Mouse (Mus musculus) hindbrain, embryonic 13.5 days (tissue): ENCODE results near the gene Drd4. TPM values are rescaled to one million over a fixed set of nuclear protein-coding genes. Genes with fewer than 3 reads are reported as not detected.
A peak's percentile ranks its signal among the peaks of the same experiment; 100 is the strongest.
"Not testable (repeated sequence)": the region's sequence is repeated elsewhere in the genome, so short reads cannot be mapped to it uniquely, and the experiment has no call there.

Source experiments
- ATAC-seq: fragments of 200-750 bp; cut with Nextera tagmentation; 2 replicates; pipeline ENCODE4 v1.8.0; 2017; ENCODE audit warnings: moderate TSS enrichment; ENCODE audit not compliant: low FRiP score
- H3K27ac ChIP-seq: fragments of 300-500 bp; sonication (generic); 2 replicates; pipeline ENCODE4 v1.5.1; 2015; ENCODE audit warnings: inconsistent platforms, mild to moderate bottlenecking, moderate library complexity
- H3K27me3 ChIP-seq: fragments of 300-500 bp; sonication (generic); 2 replicates; pipeline ENCODE4 v1.6.1; 2015; ENCODE audit warnings: mild to moderate bottlenecking, inconsistent platforms
- H3K36me3 ChIP-seq: fragments of 300-500 bp; sonication (generic); 2 replicates; pipeline ENCODE4 v1.6.1; 2015; ENCODE audit warnings: mild to moderate bottlenecking, inconsistent platforms
- H3K4me1 ChIP-seq: fragments of 300-500 bp; sonication (generic); replicated peaks from 2 replicates; pipeline ENCODE4 v1.6.1; 2015; ENCODE audit warnings: inconsistent platforms
- H3K4me2 ChIP-seq: fragments of 300-500 bp; sonication (generic); 2 replicates; pipeline ENCODE4 v1.6.1; 2015; ENCODE audit warnings: inconsistent platforms, mild to moderate bottlenecking, moderate library complexity
- H3K4me3 ChIP-seq: fragments of 300-500 bp; sonication (generic); 2 replicates; pipeline ENCODE4 v1.5.1; 2015; ENCODE audit warnings: mild to moderate bottlenecking, inconsistent platforms
- H3K9ac ChIP-seq: fragments of 300-500 bp; sonication (generic); 2 replicates; pipeline ENCODE4 v1.6.1; 2015; ENCODE audit warnings: mild to moderate bottlenecking, inconsistent platforms
- H3K9me3 ChIP-seq: fragments of 300-500 bp; sonication (generic); 2 replicates; pipeline ENCODE4 v1.6.1; 2016; ENCODE audit warnings: inconsistent platforms
- WGBS: fragments of 180-500 bp; shearing (Covaris S2); methylation state at CpG from one replicate; pipeline ENCODE4 v1.1.7; 2015; 5-methylcytosine and 5-hydroxymethylcytosine counted together
- polyA plus RNA-seq: library from polyadenylated mRNA; unstranded; fragments of >200 nt; fragmentation: Nextera tagmentation; extraction: Ambion mirVana; gene quantifications from 2 replicates; pipeline ENCODE4 v1.2.1, GENCODE M21; 2015

Drd4 gene
- polyA plus RNA-seq: 0.68 and 0.70 TPM in 2 replicates

- peak; percentile 56 for ATAC-seq
- peaks cover 74% of the 10 kb centered on the region for H3K27me3 ChIP-seq
- 2% methylated on average over 46 of the region's 46 CpGs for WGBS
Observed at GRCm38 (mm10) chr7:141291921-141292582, at the start of gene Drd4. Drd4 (plus strand) TSS chr7:141292006.

GRCm38 (mm10) chr7:141250486-141250885 lies 41.3 kb upstream of the Drd4 start:
- not testable (repeated sequence) for H3K27me3 ChIP-seq, H3K9ac ChIP-seq, H3K27ac ChIP-seq, H3K4me1 ChIP-seq, H3K4me2 ChIP-seq, H3K9me3 ChIP-seq, H3K4me3 ChIP-seq, ATAC-seq
- H3K36me3 ChIP-seq: peaks cover 93% of the 10 kb centered on the region
- whole genome bisulfite sequencing: 92% methylated on average over 4 of the region's 4 CpGs

More at GRCm38 (mm10) chr7:141291921-141292582, at the start of gene Drd4:
- H3K4me2 ChIP-seq: peak within 1 kb of the TSS; percentile 96
- peaks cover 35% of the 10 kb centered on the region for H3K4me1 ChIP-seq
- peak within 1 kb of the TSS; percentile 78 for H3K9ac ChIP-seq
- H3K27ac ChIP-seq: no peak within 1 kb of the TSS
- H3K36me3 ChIP-seq: peaks cover 8% of the 10 kb centered on the region
- H3K4me3 ChIP-seq: peak within 1 kb of the TSS; percentile 54
- no peaks in the 10 kb centered on the region for H3K9me3 ChIP-seq

DNA sequence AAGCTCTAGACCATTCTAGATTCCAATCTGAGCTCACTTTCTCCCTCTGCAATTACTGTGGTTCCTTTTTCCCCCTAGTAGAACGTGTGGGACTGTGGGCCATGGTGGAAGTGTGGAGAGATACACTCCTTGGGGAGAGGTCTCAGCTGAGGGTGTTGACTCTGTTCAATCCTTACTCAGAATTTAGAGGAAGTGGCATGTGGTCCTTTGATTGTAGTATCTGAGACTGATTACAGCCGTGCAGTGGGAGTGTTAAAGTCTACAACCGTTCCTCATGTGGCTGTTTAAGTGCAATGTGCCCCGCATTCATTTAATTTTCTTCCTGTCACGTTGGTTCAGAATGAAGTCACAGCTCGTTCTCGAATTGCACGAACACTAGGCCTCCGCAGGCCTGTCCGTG lies 35.6 kb upstream of the Drd4 start:
- Histone ChIP-seq H3K9me3 (no peaks in the 10 kb centered on the region), H3K27ac (no peak overlapping the region), H3K36me3 (peaks cover 93% of the 10 kb centered on the region), H3K9ac (no peak overlapping the region), H3K27me3 (no peaks in the 10 kb centered on the region), H3K4me2 (no peak overlapping the region), H3K4me3 (no peak overlapping the region), H3K4me1 (no peaks in the 10 kb centered on the region)
- 94% methylated on average over 10 of the region's 10 CpGs for WGBS
- ATAC-seq: no peak

- Histone ChIP-seq H3K36me3 (peaks cover 81% of the 10 kb centered on the region), H3K9ac (no peak overlapping the region), H3K4me2 (no peak overlapping the region), H3K4me1 (peaks cover 15% of the 10 kb centered on the region), H3K4me3 (no peak overlapping the region), H3K27me3 (no peaks in the 10 kb centered on the region), H3K9me3 (no peaks in the 10 kb centered on the region), H3K27ac (no peak overlapping the region)
- no peak for ATAC-seq
- 94% methylated on average over 3 of the region's 3 CpGs for WGBS
Observed at GRCm38 (mm10) chr7:141261480-141261879, 30.3 kb upstream of the Drd4 start.

GRCm38 (mm10) chr7:141263640-141264039 lies 28.2 kb upstream of the Drd4 start:
- ATAC-seq: no peak
- H3K4me1 ChIP-seq: peaks cover 16% of the 10 kb centered on the region
- no peaks in the 10 kb centered on the region for H3K27me3 ChIP-seq
- no peak overlapping the region for H3K27ac ChIP-seq
- WGBS: 88% methylated on average over 13 of the region's 13 CpGs
- no peak overlapping the region for H3K9ac ChIP-seq
- peaks cover 59% of the 10 kb centered on the region for H3K36me3 ChIP-seq
- H3K4me3 ChIP-seq: no peak overlapping the region
- H3K4me2 ChIP-seq: no peak overlapping the region
- no peaks in the 10 kb centered on the region for H3K9me3 ChIP-seq

DNA sequence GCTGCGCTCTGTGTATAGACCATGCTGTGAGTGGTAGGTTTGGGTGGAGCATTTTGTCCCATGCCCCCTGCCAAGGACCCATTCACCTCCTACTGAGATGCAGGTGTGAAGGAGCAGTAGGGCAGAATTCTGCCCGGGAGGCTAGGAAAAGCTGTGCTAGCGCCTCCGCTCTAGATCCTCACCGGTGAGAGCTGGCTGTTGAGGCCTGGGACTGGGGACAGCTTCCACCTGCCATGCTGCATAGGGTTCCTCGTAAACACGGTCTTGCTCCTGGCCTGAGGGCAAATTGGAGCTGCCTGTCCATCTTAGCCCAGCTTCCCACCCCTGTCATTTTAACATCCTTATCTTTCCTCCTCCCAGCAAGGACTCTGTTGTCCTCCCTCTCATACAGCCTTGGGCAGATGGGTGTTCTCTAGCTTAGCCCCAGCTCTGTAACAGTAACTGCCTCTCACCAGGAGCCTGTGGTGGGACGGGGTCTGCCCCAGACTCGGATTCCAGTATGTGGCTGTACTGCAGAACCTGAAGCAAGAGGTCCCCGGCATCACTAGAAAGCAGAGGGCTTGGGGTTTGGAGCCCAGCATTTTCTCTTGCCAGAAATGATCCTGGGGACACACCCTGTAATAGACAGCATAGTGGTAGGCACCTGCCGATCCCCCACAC lies 27.6 kb upstream of the Drd4 start:
- Histone ChIP-seq H3K4me1 (peaks cover 16% of the 10 kb centered on the region), H3K36me3 (peaks cover 54% of the 10 kb centered on the region), H3K4me3 (no peak overlapping the region), H3K9ac (no peak overlapping the region), H3K27ac (no peak overlapping the region), H3K9me3 (no peaks in the 10 kb centered on the region), H3K27me3 (no peaks in the 10 kb centered on the region), H3K4me2 (no peak overlapping the region)
- 78% methylated on average over 11 of the region's 11 CpGs for WGBS
- ATAC-seq: no peak

DNA sequence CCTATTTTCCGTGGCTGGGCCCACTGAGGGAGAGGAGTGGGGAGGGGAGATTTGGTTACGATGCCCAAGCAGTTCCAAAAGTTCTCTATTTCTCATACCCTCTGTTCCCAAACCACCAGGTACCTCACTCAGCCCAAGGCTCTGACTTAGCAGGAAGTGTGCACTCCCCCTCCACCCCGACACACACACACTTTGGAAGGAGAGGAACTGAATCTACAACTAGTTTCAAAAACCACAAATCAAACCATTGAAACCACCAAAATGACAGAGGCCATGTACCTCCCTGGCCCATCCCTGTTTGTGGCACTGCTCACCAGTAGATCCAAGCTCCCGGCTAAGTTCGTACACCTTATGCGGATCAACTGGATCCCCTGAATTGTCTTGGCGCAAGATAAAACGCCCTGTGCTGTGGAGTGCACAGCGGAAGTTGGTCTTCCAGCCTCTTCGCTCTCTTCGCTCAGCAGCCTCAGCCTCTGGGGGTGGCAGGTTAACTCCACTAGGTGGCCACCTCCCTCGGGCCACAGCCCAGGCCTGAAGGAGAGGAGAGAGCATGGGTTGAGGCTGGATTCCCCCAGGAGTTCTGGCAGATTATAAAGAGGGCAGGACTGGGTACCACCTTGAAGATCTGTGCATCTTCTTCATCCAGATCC lies 26.9 kb upstream of the Drd4 start:
- no peak for ATAC-seq
- 36% methylated on average over 12 of the region's 12 CpGs for WGBS
- H3K9me3 ChIP-seq: no peaks in the 10 kb centered on the region

DNA sequence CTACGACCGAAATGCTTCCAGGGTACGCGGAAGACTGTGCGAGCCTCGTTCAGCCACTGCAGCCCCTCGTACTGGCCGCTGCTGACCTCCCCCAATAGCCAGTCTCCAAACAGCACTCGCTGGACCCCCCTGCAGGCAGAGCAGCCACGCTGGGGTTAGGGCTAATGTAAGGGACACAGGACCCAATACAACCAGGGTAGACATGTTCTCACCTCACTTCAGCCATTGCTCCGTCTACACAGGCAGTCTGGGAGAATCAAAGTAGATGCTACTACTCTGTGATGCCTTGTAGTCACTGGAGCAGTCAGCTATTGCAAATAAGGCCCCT lies 26.4 kb upstream of the Drd4 start:
- no peak overlapping the region; the same call in 1 of the 2 replicates for H3K4me3 ChIP-seq
- peaks cover 42% of the 10 kb centered on the region for H3K36me3 ChIP-seq
- WGBS: 44% methylated on average over 11 of the region's 11 CpGs
- H3K9ac ChIP-seq: no peak overlapping the region
- H3K4me2 ChIP-seq: 0 out of 2 replicates have a peak overlapping the region, but pooled peaks have one; percentile 50
- no peak overlapping the region for H3K27ac ChIP-seq
- H3K9me3 ChIP-seq: no peaks in the 10 kb centered on the region
- ATAC-seq: no peak
- peaks cover 16% of the 10 kb centered on the region for H3K4me1 ChIP-seq
- no peaks in the 10 kb centered on the region for H3K27me3 ChIP-seq

More for the DNA sequence above, 26.9 kb upstream of the Drd4 start:
- Histone ChIP-seq H3K4me3 (no peak overlapping the region), H3K36me3 (peaks cover 47% of the 10 kb centered on the region), H3K27ac (no peak overlapping the region), H3K27me3 (no peaks in the 10 kb centered on the region), H3K9ac (no peak overlapping the region), H3K4me1 (peaks cover 16% of the 10 kb centered on the region), H3K4me2 (no peak overlapping the region)

DNA sequence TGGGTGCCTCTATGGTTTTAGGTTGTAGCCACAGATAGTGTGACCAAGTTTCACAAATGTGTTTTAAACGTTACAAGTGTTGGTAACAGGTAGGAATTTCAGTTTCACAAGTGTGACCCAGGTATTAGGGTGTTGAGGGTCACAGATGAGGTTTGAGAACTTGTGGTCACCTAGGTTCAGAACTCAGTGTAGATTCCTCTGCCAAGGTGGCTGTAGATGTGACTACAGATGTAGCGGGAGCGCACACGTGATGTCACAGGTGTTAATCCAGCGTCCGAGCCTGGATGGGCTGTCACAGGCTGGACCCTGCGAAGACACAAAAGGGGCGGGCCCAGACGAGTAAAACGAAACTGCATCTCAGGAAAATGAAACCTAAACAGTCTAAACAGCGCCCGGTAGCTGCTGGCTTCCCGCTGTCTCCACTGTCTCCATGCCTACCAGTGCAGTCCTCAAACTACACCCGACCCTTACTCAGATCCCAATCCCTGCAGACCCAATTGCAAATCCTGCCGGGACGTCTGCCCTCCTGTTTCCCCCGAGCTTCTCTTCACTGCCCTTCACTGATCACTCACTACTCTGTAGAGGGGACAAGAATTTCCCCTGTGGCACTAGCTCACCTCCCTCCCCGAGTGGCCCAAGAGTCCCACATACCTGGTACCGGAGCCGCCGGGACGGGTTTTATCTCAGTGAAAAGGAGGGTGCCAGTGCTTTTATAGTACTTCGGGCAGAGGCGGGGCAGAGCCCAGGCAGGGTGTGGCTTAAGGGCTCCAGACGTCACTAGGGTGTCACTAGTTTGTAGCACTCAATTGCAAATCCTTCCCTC lies 25.9 kb upstream of the Drd4 start, which contains the start of gene Irf7:
Irf7 (minus strand) TSS at position 743 of the 823 bp plus-strand sequence.
- H3K36me3 ChIP-seq: peaks cover 36% of the 10 kb centered on the region
- H3K4me1 ChIP-seq: peaks cover 16% of the 10 kb centered on the region
- ATAC-seq: peak; percentile 43; the same call in 1 of the 2 replicates
- H3K27ac ChIP-seq: no peak within 1 kb of the TSS
- peak within 1 kb of the TSS; percentile 50 for H3K4me2 ChIP-seq
- 16% methylated on average over 25 of the region's 25 CpGs for WGBS
- H3K9me3 ChIP-seq: no peaks in the 10 kb centered on the region
- no peaks in the 10 kb centered on the region for H3K27me3 ChIP-seq
- H3K4me3 ChIP-seq: peak within 1 kb of the TSS; percentile 23
- H3K9ac ChIP-seq: peak within 1 kb of the TSS; percentile 47

DNA sequence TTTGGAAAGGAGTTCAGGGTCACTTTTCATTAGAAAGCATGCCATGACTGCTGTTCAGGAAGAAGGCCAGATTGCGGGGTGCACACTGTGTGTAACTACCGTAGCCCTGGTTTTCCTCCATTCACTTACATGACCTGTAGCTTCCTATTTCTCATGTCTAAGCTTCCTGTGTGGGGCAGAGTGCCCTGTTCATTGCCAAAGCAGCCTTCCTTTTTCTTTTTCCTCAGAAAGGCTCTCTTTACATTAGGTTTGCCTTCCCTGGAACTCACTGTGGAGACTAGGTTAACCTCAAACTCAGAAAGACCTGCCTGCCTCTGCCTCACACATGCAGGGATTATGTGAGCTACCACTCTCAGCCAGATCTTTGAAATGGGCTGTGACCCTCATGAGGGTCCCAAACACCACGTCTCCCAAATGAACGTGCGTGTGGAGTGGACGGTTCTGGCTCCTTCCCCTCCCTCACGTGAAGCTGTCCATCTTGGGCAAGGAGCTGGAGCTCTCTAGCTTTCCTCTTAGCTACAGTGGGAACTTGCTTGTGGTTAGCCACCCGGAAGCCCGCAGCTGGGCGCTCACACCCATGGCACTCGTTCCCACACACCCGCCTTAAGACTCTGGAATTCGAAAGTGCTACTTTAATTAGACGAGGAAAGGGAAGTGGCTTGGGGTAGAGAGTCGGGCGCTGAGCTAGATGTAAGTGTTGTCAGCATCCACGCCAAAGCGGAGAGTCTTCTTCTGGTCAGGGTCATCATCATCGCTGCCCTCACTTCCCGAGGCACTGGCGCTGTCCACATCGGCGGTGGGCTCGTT lies 23.1 kb upstream of the Drd4 start:
- Histone ChIP-seq H3K36me3 (peaks cover 9% of the 10 kb centered on the region), H3K4me2 (no peak overlapping the region), H3K9me3 (no peaks in the 10 kb centered on the region), H3K4me1 (peaks cover 16% of the 10 kb centered on the region), H3K27me3 (no peaks in the 10 kb centered on the region), H3K27ac (no peak overlapping the region), H3K4me3 (no peak overlapping the region), H3K9ac (no peak overlapping the region)
- WGBS: 82% methylated on average over 24 of the region's 24 CpGs
- no peak for ATAC-seq

DNA sequence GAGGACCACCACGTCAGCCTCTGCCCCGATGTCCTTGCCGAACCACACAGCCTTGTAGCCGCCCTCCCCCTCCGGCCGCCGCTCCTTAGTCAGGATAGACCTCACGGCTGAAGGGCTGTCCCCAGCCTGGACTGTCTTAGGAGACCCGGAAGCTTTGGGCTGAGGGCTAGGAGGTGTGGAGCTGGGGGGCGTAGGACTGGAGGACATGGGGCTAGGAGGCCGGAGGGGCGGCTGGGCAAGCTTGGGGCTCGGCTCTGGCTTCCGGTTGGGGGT lies 22.6 kb upstream of the Drd4 start:
- no peak overlapping the region for H3K27ac ChIP-seq
- no peak overlapping the region for H3K4me3 ChIP-seq
- no peak for ATAC-seq
- no peak overlapping the region for H3K9ac ChIP-seq
- WGBS: 82% methylated on average over 14 of the region's 14 CpGs
- H3K4me1 ChIP-seq: peaks cover 16% of the 10 kb centered on the region
- H3K4me2 ChIP-seq: no peak overlapping the region
- no peaks in the 10 kb centered on the region for H3K27me3 ChIP-seq
- peaks cover 3% of the 10 kb centered on the region; the same call in 1 of the 2 replicates for H3K36me3 ChIP-seq
- H3K9me3 ChIP-seq: no peaks in the 10 kb centered on the region
